Mouse (Mus musculus) embryonic facial prominence, embryonic 11.5 days (tissue): ENCODE data around the gene Pinlyp. TPM values are rescaled to one million over a fixed set of nuclear protein-coding genes. Genes with fewer than 3 reads are reported as not detected.
"Not testable (repeated sequence)": the region's sequence is repeated elsewhere in the genome, so short reads cannot be mapped to it uniquely, and the experiment has no call there.

ENCODE experiments used
- ATAC-seq: fragments of 200-750 bp; cut with Nextera tagmentation; replicated peaks from 2 replicates; pipeline ENCODE4 v1.8.0; 2017; ENCODE audit warnings: low read depth; ENCODE audit not compliant: insufficient number of reproducible peaks, low FRiP score, low TSS enrichment
- DNase-seq: peaks from one replicate; pipeline ENCODE4 v3.0.0-alpha.2; 2015; ENCODE audit warnings: low spot score
- H3K27ac ChIP-seq: fragments of 300-500 bp; sonication (generic); replicated peaks from 2 replicates; pipeline ENCODE4 v1.5.1; 2014; ENCODE audit warnings: mild to moderate bottlenecking, low read depth, low read length, control low read depth
- H3K27me3 ChIP-seq: fragments of 300-500 bp; sonication (generic); 2 replicates; pipeline ENCODE4 v1.6.1; 2014; ENCODE audit warnings: mild to moderate bottlenecking, low read length, moderate library complexity, mixed read lengths; ENCODE audit not compliant: control insufficient read depth, insufficient read depth
- H3K36me3 ChIP-seq: fragments of 300-500 bp; sonication (generic); replicated peaks from 2 replicates; pipeline ENCODE4 v1.6.1; 2014; ENCODE audit warnings: low read depth, mild to moderate bottlenecking, low read length, moderate library complexity, mixed read lengths; ENCODE audit not compliant: control insufficient read depth, insufficient read depth
- H3K4me1 ChIP-seq: fragments of 300-500 bp; sonication (generic); 2 replicates; pipeline ENCODE4 v1.6.1; 2014; ENCODE audit warnings: low read length, mixed read lengths; ENCODE audit not compliant: control insufficient read depth, insufficient read depth
- H3K4me2 ChIP-seq: fragments of 300-500 bp; sonication (generic); 2 replicates; pipeline ENCODE4 v1.6.1; 2014; ENCODE audit warnings: low read depth, mild to moderate bottlenecking, control low read depth, low read length, moderate library complexity
- H3K4me3 ChIP-seq: fragments of 300-500 bp; sonication (generic); 2 replicates; pipeline ENCODE4 v1.5.1; 2014; ENCODE audit warnings: low read depth, low read length, control low read depth
- H3K9ac ChIP-seq: fragments of 300-500 bp; sonication (generic); replicated peaks from 2 replicates; pipeline ENCODE4 v1.6.1; 2014; ENCODE audit warnings: mild to moderate bottlenecking, control low read depth, low read length
- H3K9me3 ChIP-seq: fragments of 300-500 bp; sonication (generic); replicated peaks from 2 replicates; pipeline ENCODE4 v1.6.1; 2016; ENCODE audit warnings: mild to moderate bottlenecking, low read length, inconsistent platforms, mixed read lengths; ENCODE audit not compliant: control insufficient read depth
- WGBS: fragments of 180-500 bp; shearing (Covaris S2); extraction: QIAGEN DNeasy Blood & Tissue Kit; methylation state at CpG from one replicate; pipeline ENCODE4 v1.1.7; 2014; 5-methylcytosine and 5-hydroxymethylcytosine counted together
- polyA plus RNA-seq: library from polyadenylated mRNA; unstranded; fragments of >200 nt; fragmentation: Nextera tagmentation; extraction: Ambion mirVana; gene quantifications from 2 replicates; pipeline ENCODE4 v1.2.1, GENCODE M21; 2014

Pinlyp gene
- polyA plus RNA-seq, 1 experiment from 2014 or later: not detected

DNA sequence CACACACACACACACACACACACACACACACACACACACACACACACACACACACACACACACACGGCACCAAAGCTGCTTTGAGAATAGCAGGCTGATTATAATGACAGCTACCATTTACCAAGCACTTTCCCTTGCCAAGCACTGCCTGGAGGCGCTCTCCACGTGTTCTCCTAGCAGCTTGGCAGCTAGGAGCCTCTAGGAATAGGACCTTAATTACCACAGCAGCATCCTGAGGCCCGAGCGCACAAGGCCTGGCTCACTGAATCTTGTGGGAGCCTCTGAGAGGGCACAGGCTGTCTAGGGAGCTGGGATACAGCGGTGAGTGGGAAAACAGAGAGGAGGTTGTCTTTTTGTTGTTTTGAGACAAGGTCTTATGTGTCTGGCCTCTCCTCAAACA, 28.3 kb downstream of the Pinlyp start:
- H3K27ac ChIP-seq: no peak overlapping the region
- no peak for DNase-seq
- no peak for ATAC-seq
- no peak overlapping the region for H3K9ac ChIP-seq
- no peak overlapping the region for H3K4me3 ChIP-seq
- H3K9me3 ChIP-seq: no peaks in the 10 kb centered on the region
- no peak overlapping the region for H3K4me2 ChIP-seq
- 45% methylated on average over 6 of the region's 6 CpGs for whole genome bisulfite sequencing
- peaks cover 4% of the 10 kb centered on the region; the same call in 1 of the 2 replicates for H3K36me3 ChIP-seq
- H3K4me1 ChIP-seq: no peaks in the 10 kb centered on the region
- H3K27me3 ChIP-seq: no peaks in the 10 kb centered on the region

DNA sequence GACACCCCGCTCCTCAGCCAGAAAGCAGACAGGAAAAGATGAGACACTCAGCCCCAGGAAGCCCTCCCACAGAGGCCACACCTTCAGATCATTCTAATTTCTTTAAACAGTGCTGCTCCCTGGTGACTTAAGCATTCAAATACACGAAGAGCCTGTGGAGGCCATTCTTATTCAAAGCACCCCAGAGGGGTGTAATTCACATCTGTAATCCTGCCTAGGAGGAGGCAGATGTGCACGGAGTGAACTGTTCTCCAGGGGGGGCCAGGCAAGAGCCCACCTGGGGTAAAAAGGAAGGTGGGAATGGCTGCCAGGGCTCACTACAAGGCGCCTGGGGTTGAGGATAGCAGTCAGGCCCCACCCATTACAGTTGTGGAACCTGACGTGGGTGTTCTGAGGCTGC, 28.8 kb downstream of the Pinlyp start:
- Histone ChIP-seq H3K27ac (no peak overlapping the region), H3K4me3 (no peak overlapping the region), H3K36me3 (peaks cover 4% of the 10 kb centered on the region), H3K4me2 (no peak overlapping the region), H3K27me3 (no peaks in the 10 kb centered on the region), H3K9me3 (no peaks in the 10 kb centered on the region), H3K4me1 (no peaks in the 10 kb centered on the region), H3K9ac (no peak overlapping the region)
- no peak for DNase-seq
- ATAC-seq: no peak
- 39% methylated on average over 5 of the region's 5 CpGs for WGBS

DNA sequence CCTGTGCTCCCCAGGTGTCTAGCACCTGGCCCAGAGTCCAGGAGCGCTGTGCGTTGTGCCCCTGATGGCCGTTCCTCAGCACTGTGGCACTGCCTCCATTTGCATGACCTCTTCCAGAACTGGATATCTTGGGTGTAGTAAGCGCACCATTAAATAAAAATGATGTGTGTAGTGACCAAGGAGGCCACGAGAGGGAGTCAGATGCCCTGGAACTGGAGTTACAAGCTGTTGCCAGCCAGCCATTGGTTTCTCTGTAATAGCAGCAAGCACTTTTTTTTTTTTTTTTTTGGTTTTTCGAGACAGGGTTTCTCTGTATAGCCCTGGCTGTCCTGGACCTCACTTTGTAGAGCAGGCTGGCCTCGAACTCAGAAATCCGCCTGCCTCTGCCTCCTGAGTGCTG, 29.6 kb downstream of the Pinlyp start:
- not testable (repeated sequence) for H3K36me3 ChIP-seq, H3K9ac ChIP-seq, H3K27ac ChIP-seq, ATAC-seq, H3K4me2 ChIP-seq, H3K4me3 ChIP-seq, H3K4me1 ChIP-seq, H3K9me3 ChIP-seq, H3K27me3 ChIP-seq, DNase-seq
- WGBS: 61% methylated on average over 8 of the region's 8 CpGs

- 96% methylated on average over 7 of the region's 7 CpGs for WGBS
Measured at GRCm38 (mm10) chr7:24512355-24512754, 33.6 kb downstream of the Pinlyp start, which contains the start of gene AC161166.1. TSS of gene AC161166.1 (minus strand) at chr7:24512455.

GRCm38 (mm10) chr7:24507726-24508114, 38.2 kb downstream of the Pinlyp start:
- Histone ChIP-seq H3K4me1 (no peaks in the 10 kb centered on the region; the same call in 1 of the 2 replicates), H3K4me3 (peak overlapping the region; percentile 68), H3K9me3 (no peaks in the 10 kb centered on the region), H3K27me3 (no peaks in the 10 kb centered on the region), H3K27ac (peak overlapping the region; percentile 97), H3K9ac (peak overlapping the region; percentile 97), H3K36me3 (no peaks in the 10 kb centered on the region; the same call in none of the 2 replicates), H3K4me2 (peak overlapping the region; percentile 74)
- WGBS: 3% methylated on average over 20 of the region's 20 CpGs
- ATAC-seq (no peak), DNase-seq (peak; percentile 38)

More at GRCm38 (mm10) chr7:24512355-24512754, 33.6 kb downstream of the Pinlyp start, which contains the start of gene AC161166.1:
- no peaks in the 10 kb centered on the region for H3K9me3 ChIP-seq
- no peaks in the 10 kb centered on the region for H3K27me3 ChIP-seq
- H3K36me3 ChIP-seq: peaks cover 4% of the 10 kb centered on the region
- no peaks in the 10 kb centered on the region for H3K4me1 ChIP-seq
- no peak within 1 kb of the TSS; the same call in 1 of the 2 replicates for H3K9ac ChIP-seq
- no peak within 1 kb of the TSS for H3K4me3 ChIP-seq
- DNase-seq (no peak), ATAC-seq (no peak)
- no peak within 1 kb of the TSS for H3K4me2 ChIP-seq
- H3K27ac ChIP-seq: no peak within 1 kb of the TSS

DNA sequence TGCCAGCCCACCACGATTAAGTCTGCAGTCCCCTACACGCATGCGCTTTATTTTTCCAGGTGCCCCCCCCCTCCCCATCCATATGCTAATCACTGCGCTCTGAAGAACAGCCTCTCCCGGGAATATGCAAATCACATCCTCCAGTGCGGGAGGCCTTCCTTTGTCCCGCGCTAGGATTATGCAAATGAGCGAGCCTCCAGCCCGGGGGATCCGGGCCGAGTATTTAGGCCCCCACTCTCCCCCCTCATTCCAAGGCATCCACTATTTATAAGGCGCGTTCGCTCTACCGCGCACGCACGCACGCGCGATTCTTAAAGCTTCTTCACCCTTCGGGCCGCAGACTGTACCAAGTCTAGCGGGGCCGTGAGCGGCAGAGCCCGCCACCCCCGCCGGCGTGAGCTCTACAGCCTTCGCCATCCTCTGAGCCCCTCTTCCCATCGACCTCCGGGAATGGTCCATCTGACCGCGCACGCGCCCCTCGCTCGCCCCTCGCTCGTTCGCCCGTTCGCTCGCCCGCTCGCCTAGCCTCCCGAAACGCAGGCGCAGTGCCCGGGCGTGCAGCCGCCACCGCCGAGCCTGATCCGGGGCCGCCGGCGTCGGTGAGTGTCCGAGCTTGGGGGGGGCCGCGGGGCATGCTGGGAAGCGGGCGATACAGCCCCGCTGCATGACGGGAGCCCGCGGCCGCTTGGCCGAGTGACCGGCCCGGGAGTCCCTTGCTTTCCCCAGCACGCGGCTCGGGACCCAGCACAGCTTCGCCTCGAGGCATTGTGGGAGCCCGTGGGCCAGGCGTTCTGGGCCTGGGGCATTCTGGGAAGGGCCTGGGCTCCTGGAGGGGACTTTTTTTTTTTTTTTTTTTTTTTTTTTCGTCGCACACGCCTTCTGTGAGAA, 38.8 kb downstream of the Pinlyp start, which contains the start of gene Zfp428:
Gene Zfp428 (plus strand): TSS at position 169 of the 888 bp plus-strand sequence.
- H3K9me3 ChIP-seq: no peaks in the 10 kb centered on the region
- no peaks in the 10 kb centered on the region; the same call in 1 of the 2 replicates for H3K4me1 ChIP-seq

DNA sequence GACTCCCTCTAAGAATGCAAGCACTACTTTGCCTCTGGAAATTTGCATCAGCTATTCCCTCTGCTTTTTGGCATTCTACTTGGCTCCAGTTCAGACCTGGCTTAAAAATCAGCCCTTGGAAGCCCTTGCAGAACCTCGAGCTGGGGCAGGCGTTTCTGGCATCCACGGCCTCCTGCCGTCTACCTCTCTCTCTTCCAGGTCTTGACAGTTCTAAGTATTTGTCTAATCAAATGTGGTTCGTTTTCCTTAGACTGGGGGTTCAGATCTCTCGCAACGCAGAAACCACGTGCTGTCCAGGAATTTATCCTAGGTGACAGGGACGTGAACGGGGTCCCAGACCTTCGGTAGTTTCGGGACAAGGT, 39.5 kb downstream of the Pinlyp start:
- Histone ChIP-seq H3K36me3 (no peaks in the 10 kb centered on the region; the same call in 1 of the 2 replicates), H3K9me3 (no peaks in the 10 kb centered on the region), H3K27ac (peak overlapping the region; percentile 97), H3K9ac (peak overlapping the region; percentile 97), H3K4me1 (no peaks in the 10 kb centered on the region; the same call in 1 of the 2 replicates), H3K27me3 (no peaks in the 10 kb centered on the region), H3K4me3 (peak overlapping the region; percentile 68), H3K4me2 (peak overlapping the region; percentile 74)
- under 1% methylated on average over 12 of the region's 12 CpGs for WGBS
- no peak for DNase-seq
- peak; percentile 8; the same call in 1 of the 2 replicates for ATAC-seq

More for the DNA sequence above, 38.8 kb downstream of the Pinlyp start, which contains the start of gene Zfp428:
- peak; percentile 93 for DNase-seq
- no peaks in the 10 kb centered on the region; the same call in none of the 2 replicates for H3K36me3 ChIP-seq
- peak within 1 kb of the TSS; percentile 74 for H3K4me2 ChIP-seq
- no peaks in the 10 kb centered on the region for H3K27me3 ChIP-seq
- under 1% methylated on average over 84 of the region's 84 CpGs for WGBS
- ATAC-seq: peak; percentile 83
- peak within 1 kb of the TSS; percentile 97 for H3K27ac ChIP-seq
- peak within 1 kb of the TSS; percentile 68 for H3K4me3 ChIP-seq
- H3K9ac ChIP-seq: peak within 1 kb of the TSS; percentile 97

DNA sequence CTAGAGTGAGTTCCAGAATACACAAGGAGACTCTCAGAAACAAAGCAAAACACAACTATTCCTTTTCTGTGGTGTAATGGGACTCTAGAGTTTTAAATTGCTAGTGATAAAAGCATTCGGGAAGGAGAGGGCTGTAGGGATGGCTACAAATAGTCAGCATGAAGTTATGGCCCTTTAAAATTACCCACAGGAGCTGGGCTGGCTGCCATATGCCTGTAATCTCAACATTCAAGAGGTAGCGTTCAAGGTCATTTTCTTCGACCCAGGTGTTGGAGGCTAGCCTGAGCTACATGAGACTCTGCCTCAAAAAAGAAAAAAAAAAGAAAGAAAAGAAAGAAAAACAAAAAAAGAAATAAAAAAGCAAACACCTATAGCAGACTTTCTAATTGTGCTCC, 39.9 kb downstream of the Pinlyp start:
- H3K27ac ChIP-seq: no peak overlapping the region
- no peaks in the 10 kb centered on the region; the same call in 1 of the 2 replicates for H3K4me1 ChIP-seq
- DNase-seq (no peak), ATAC-seq (no peak)
- H3K4me2 ChIP-seq: no peak overlapping the region; the same call in 1 of the 2 replicates
- H3K9me3 ChIP-seq: no peaks in the 10 kb centered on the region
- H3K27me3 ChIP-seq: no peaks in the 10 kb centered on the region
- no peak overlapping the region for H3K9ac ChIP-seq
- no peak overlapping the region for H3K4me3 ChIP-seq
- WGBS: 16% methylated on average over 3 of the region's 3 CpGs
- H3K36me3 ChIP-seq: no peaks in the 10 kb centered on the region; the same call in 1 of the 2 replicates
